Mouse (Mus musculus) left cerebral cortex, postnatal 4 days (tissue): ENCODE data around the gene Ncstn. TPM values are rescaled to one million over a fixed set of nuclear protein-coding genes. Genes with fewer than 3 reads are reported as not detected.

Experiments used
- DNase-seq: peaks from one replicate; pipeline ENCODE4 v3.0.0-alpha.2; 2022
- intact Hi-C: fragments of 180-260 bp; cut with DNase I; formaldehyde crosslinking; loops from one replicate; pipeline ENCODE4 v1.15.1; 2025
- total RNA-seq, 2 experiments: library from RNA; stranded (reverse); gene quantifications; 2 replicates each; pipeline ENCODE4 v1.2.3; 2021

The Ncstn gene
- total RNA-seq, 2 experiments from 2014 or later: 80.0 to 85.3 TPM

GRCm38 (mm10) chr1:172029914-172030313 is 52.7 kb downstream of the Ncstn start:
- intact Hi-C loops: loop anchor here (10.0 kb wide), 1 partner anchor 215 kb away; no protein-coding TSS in a partner anchor
- no peak for DNase-seq

GRCm38 (mm10) chr1:172028394-172029275 is 54.0 kb downstream of the Ncstn start, which contains the start of gene Vangl2:
Vangl2 (minus strand) TSS chr1:172028444.
- DNase-seq: no peak
- intact Hi-C loops: loop anchor here (10.0 kb wide), 1 partner anchor 214 kb away; no protein-coding TSS in a partner anchor

GRCm38 (mm10) chr1:172027809-172028102 is 54.8 kb downstream of the Ncstn start:
- intact Hi-C loops: loop anchor here (10.0 kb wide), 1 partner anchor 213 kb away; no protein-coding TSS in a partner anchor
- no peak for DNase-seq

GRCm38 (mm10) chr1:172027010-172027808 is 55.4 kb downstream of the Ncstn start:
- intact Hi-C loops: loop anchor here (10.0 kb wide), 1 partner anchor 212 kb away; no protein-coding TSS in a partner anchor
- DNase-seq: peak; percentile 97

GRCm38 (mm10) chr1:172026201-172026901 is 56.2 kb downstream of the Ncstn start:
- intact Hi-C loops: loop anchor here (10.0 kb wide), 1 partner anchor 212 kb away; no protein-coding TSS in a partner anchor
- peak; percentile 66 for DNase-seq

GRCm38 (mm10) chr1:172025201-172025904 is 57.2 kb downstream of the Ncstn start:
- no peak for DNase-seq
- intact Hi-C loops: loop anchor here (10.0 kb wide), 1 partner anchor 211 kb away; no protein-coding TSS in a partner anchor

GRCm38 (mm10) chr1:172024140-172024895 is 58.3 kb downstream of the Ncstn start:
- intact Hi-C loops: loop anchor here (10.0 kb wide), 1 partner anchor 210 kb away; no protein-coding TSS in a partner anchor
- DNase-seq: no peak

- no peak for DNase-seq
- intact Hi-C loops: loop anchor here (10.0 kb wide), 1 partner anchor 205 kb away; no protein-coding TSS in a partner anchor
Observed at GRCm38 (mm10) chr1:172019863-172020521, 62.6 kb downstream of the Ncstn start.

GRCm38 (mm10) chr1:172019339-172019738 is 63.3 kb downstream of the Ncstn start:
- intact Hi-C loops: no loop called here
- DNase-seq: no peak

GRCm38 (mm10) chr1:172018336-172019311 is 64.0 kb downstream of the Ncstn start:
- no peak for DNase-seq
- intact Hi-C loops: no loop called here

- DNase-seq: no peak
- intact Hi-C loops: no loop called here
Observed at GRCm38 (mm10) chr1:172017517-172018070, 65.0 kb downstream of the Ncstn start.

- intact Hi-C loops: no loop called here
- DNase-seq: peak; percentile 51
Observed at GRCm38 (mm10) chr1:172016660-172017516, 65.7 kb downstream of the Ncstn start.

- intact Hi-C loops: no loop called here
- DNase-seq: no peak
Observed at GRCm38 (mm10) chr1:172016031-172016430, 66.6 kb downstream of the Ncstn start.
